Mouse (Mus musculus) right cerebral cortex, postnatal 14 days (tissue): ENCODE data around the gene Nufip1.
A peak's percentile ranks its signal among the peaks of the same experiment; 100 is the strongest.
"Not testable (repeated sequence)": the region's sequence is repeated elsewhere in the genome, so short reads cannot be mapped to it uniquely, and the experiment has no call there.

Experiments used
- DNase-seq: peaks from one replicate; pipeline ENCODE4 v3.0.0; 2022

Nufip1 gene

GRCm38 (mm10) chr14:76145868-76146267, 35.2 kb downstream of the Nufip1 start:
- DNase-seq: no peak

- DNase-seq: no peak
Measured at GRCm38 (mm10) chr14:76147061-76147460, 36.4 kb downstream of the Nufip1 start.

- no peak for DNase-seq
Measured at GRCm38 (mm10) chr14:76148294-76148693, 37.6 kb downstream of the Nufip1 start.

- no peak for DNase-seq
Measured at GRCm38 (mm10) chr14:76149531-76150179, 39.0 kb downstream of the Nufip1 start.

- no peak for DNase-seq
Measured at GRCm38 (mm10) chr14:76150499-76150898, 39.8 kb downstream of the Nufip1 start.

GRCm38 (mm10) chr14:76151011-76151410, 40.3 kb downstream of the Nufip1 start:
- no peak for DNase-seq

GRCm38 (mm10) chr14:76151820-76152161, 41.1 kb downstream of the Nufip1 start:
- DNase-seq: no peak

- DNase-seq: peak; percentile 93
Measured at GRCm38 (mm10) chr14:76152162-76153002, 41.7 kb downstream of the Nufip1 start.

- no peak for DNase-seq
Measured at GRCm38 (mm10) chr14:76153003-76153675, 42.4 kb downstream of the Nufip1 start.

- DNase-seq: no peak
Measured at GRCm38 (mm10) chr14:76153828-76154227, 43.1 kb downstream of the Nufip1 start.

- no peak for DNase-seq
Measured at GRCm38 (mm10) chr14:76158192-76158785, 47.6 kb downstream of the Nufip1 start.

- DNase-seq: not testable (repeated sequence)
Measured at GRCm38 (mm10) chr14:76160580-76160979, 49.9 kb downstream of the Nufip1 start.

- no peak for DNase-seq
Measured at GRCm38 (mm10) chr14:76164236-76164635, 53.5 kb downstream of the Nufip1 start.

GRCm38 (mm10) chr14:76164904-76165755, 54.4 kb downstream of the Nufip1 start:
- DNase-seq: no peak

- DNase-seq: no peak
Measured at GRCm38 (mm10) chr14:76169876-76170466, 59.3 kb downstream of the Nufip1 start.

GRCm38 (mm10) chr14:76171285-76171684, 60.6 kb downstream of the Nufip1 start:
- no peak for DNase-seq

- no peak for DNase-seq
Measured at GRCm38 (mm10) chr14:76174328-76174727, 63.6 kb downstream of the Nufip1 start.

GRCm38 (mm10) chr14:76175808-76176207, 65.1 kb downstream of the Nufip1 start:
- no peak for DNase-seq

- no peak for DNase-seq
Measured at GRCm38 (mm10) chr14:76177230-76177629, 66.5 kb downstream of the Nufip1 start.

GRCm38 (mm10) chr14:76178447-76178846, 67.8 kb downstream of the Nufip1 start:
- no peak for DNase-seq

- DNase-seq: no peak
Measured at GRCm38 (mm10) chr14:76179343-76179742, 68.7 kb downstream of the Nufip1 start.

GRCm38 (mm10) chr14:76185358-76185757, 74.7 kb downstream of the Nufip1 start:
- no peak for DNase-seq
